Mouse (Mus musculus) lung, postnatal 36 days (tissue): ENCODE results near the gene Pqlc2.

Experiments
- DNase-seq: peaks from one replicate; pipeline ENCODE4 v3.0.0; 2022; ENCODE audit warnings: mixed read lengths

Pqlc2 gene

DNA sequence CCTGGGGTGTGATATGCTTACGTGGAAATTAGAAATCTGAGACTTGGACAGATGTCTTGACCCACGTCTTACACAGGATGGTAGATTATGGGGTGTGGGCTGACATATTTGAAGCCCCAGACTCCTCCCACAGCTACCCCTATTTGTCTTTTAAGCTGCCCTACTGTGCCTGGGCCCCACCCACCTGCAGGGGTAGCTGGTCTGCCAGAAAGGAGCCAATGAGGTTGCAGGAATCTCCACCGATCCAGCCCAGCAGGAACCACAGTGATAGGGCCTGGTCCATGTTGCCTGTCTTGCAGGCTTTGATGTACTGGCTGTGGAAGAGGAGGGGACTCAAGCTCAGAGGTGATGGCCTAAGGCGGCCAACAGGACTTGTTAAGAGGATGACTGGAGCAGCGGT is 8.3 kb downstream of the Pqlc2 start:
- DNase-seq, result no peak

GRCm38 (mm10) chr4:139301780-139302179 is 8.7 kb downstream of the Pqlc2 start:
- DNase-seq, result no peak

- DNase-seq, result peak; percentile 67
Measured at GRCm38 (mm10) chr4:139298671-139299366, 11.7 kb downstream of the Pqlc2 start.

- DNase-seq, result peak; percentile 72
Measured at GRCm38 (mm10) chr4:139297566-139297965, 12.9 kb downstream of the Pqlc2 start.

GRCm38 (mm10) chr4:139292038-139292437 is 18.5 kb downstream of the Pqlc2 start:
- no peak for DNase-seq

- no peak for DNase-seq
Measured at GRCm38 (mm10) chr4:139291099-139291498, 19.4 kb downstream of the Pqlc2 start.

GRCm38 (mm10) chr4:139289017-139289416 is 21.5 kb downstream of the Pqlc2 start:
- DNase-seq, result peak; percentile 68

DNA sequence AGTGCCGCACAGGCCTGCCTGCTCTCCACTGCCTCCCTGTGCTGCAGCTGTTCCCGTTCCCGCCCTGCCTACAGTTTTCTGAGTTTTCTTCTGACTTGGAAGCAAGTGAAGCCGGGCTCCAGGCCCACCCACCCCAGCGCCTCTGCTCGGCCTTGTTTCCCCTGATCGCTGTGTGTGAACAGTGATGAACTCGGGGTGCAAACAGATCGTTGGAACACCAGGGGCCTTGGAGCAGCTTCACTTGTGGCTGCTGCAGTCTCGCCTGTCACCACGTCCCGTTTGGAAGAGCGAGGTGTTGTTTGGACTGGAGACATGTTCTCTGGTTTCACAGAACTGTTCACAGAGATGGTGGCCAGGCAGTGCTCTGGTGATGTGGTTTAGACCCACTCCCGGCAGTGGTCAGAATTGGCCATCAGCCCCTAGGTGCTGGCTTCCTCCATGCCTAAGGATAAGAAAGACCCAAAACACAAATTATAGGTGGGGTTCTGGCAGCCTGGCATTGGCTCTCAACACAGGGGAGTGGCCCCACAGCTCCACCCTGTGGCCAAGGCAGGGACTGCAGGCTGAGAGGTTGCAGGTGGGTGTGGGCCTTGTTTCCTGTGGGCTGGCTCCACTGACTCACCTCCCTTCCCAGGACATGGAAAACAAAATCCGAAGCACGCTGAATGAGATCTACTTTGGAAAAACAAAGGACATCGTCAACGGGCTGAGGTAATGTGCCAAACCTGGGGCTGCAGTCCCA is 23.2 kb downstream of the Pqlc2 start:
- DNase-seq, result peak; percentile 93

- no peak for DNase-seq
Measured at GRCm38 (mm10) chr4:139286234-139286633, 24.3 kb downstream of the Pqlc2 start.

GRCm38 (mm10) chr4:139284877-139285276 is 25.6 kb downstream of the Pqlc2 start:
- DNase-seq, result no peak

DNA sequence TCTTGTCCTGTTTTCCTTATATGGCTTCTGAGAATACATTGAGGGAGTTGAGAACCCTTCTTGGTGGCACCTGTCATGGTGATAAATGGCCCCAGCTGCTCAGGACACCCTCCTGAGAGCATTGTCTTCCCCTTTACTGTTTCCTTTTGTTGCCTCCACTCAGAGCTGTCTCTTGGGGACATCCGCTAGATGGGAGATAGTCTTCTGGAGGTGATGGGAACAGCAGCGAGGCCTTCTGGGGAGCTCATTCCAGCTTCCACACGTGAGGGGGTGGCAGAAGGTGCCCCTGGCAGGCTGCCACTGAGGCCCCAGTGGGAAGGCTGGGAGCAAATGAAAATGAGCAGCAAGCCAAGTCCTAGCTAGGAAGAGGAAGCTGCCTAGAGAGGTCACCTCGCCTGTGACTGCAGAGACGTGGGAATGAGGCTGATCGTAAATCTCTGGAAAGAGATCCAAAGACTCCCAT is 27.5 kb downstream of the Pqlc2 start:
- DNase-seq, result no peak

- no peak for DNase-seq
Measured at GRCm38 (mm10) chr4:139281791-139282345, 28.6 kb downstream of the Pqlc2 start.

GRCm38 (mm10) chr4:139280530-139280929 is 30.0 kb downstream of the Pqlc2 start:
- no peak for DNase-seq

GRCm38 (mm10) chr4:139276411-139276810 is 34.1 kb downstream of the Pqlc2 start:
- DNase-seq, result no peak

GRCm38 (mm10) chr4:139274573-139274972 is 35.9 kb downstream of the Pqlc2 start:
- DNase-seq, result no peak

DNA sequence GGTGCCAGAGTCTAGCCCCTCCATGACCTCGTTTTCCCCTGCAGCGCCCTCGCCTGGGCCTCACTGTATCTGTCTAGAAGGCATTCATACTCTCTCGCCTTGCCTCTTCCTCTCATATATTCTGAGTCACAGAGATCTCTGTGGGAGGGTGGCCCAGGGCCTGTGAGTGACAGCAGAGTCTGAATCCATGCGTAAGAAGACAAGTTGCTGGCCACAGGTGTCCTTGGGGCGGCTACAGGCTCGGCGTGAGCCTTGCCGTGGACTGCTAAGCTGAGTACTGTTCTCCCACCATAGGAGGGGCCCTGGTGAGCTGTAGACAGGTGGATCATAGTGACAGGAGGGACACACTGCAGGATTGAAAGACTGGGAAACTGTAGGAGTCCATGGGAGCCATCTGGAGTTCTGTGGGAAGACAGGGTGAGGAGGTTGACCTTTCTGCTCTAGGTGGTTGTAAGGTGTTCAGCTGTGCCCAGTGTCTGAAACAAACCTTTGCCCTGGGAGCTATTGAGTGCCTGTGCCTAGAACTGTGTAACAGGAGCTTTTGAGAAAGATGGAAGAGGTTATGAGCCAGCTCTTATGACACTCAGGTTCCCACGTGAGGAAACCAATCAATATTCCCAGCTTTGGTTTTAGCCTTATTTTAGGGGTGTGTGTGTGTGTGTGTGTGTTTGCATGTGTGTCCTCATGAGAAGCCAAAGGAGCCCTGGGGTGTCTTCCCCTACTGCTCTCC is 37.4 kb downstream of the Pqlc2 start:
- no peak for DNase-seq

- no peak for DNase-seq
Measured at GRCm38 (mm10) chr4:139271562-139271961, 38.9 kb downstream of the Pqlc2 start.

DNA sequence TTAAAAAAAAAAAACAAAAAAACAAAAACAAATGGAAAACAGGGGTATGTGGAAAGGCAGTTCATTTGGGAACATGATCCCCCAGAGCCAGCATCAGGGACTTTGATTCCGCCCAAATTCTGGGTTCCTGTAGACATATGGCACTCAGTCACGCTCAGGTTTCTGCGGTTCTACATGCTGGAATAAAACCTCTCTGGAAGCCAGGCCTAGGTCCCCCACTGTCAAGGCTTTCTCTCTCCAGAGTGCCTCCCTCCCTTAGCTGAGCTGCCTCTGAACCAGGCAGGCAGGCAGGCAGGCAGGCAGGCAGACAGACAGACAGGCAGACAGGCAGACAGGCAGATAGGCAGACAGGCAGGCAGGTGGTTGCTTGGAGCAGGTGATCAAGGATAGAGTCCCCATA is 40.3 kb downstream of the Pqlc2 start:
- DNase-seq, result no peak

DNA sequence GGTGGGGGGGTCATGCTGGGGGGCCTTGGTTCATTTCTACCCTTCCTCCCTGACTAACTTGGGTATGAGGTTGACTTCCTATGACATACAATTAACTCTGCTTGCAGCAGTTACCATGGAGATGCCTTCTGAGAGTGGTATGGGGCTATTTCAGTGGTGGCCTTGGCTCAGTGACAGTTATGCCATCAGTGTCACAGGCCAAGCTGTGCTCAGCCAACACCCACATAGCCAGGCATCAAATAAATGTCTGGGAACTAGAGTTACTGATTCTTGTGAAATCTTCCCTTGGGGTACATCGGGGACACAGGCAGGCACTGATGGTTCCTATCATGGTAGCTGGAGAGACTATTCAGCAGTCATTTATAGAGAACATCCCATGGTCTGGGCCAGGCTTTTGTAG is 42.3 kb downstream of the Pqlc2 start:
- DNase-seq, result no peak

GRCm38 (mm10) chr4:139267335-139267734 is 43.2 kb downstream of the Pqlc2 start:
- DNase-seq, result no peak

GRCm38 (mm10) chr4:139266500-139266865 is 44.0 kb downstream of the Pqlc2 start:
- no peak for DNase-seq

- no peak for DNase-seq
Measured at GRCm38 (mm10) chr4:139265783-139266499, 44.6 kb downstream of the Pqlc2 start.

- no peak for DNase-seq
Measured at GRCm38 (mm10) chr4:139262981-139263380, 47.5 kb downstream of the Pqlc2 start.
